Mouse (Mus musculus): ENCODE measurements at regions not wholly inside any gene's neighbourhood (a gene's known extent, or its start where the extent isn't known, plus 50 kb on each side); places are given as distances from the start of the nearest gene placed in this dataset.

DNA sequence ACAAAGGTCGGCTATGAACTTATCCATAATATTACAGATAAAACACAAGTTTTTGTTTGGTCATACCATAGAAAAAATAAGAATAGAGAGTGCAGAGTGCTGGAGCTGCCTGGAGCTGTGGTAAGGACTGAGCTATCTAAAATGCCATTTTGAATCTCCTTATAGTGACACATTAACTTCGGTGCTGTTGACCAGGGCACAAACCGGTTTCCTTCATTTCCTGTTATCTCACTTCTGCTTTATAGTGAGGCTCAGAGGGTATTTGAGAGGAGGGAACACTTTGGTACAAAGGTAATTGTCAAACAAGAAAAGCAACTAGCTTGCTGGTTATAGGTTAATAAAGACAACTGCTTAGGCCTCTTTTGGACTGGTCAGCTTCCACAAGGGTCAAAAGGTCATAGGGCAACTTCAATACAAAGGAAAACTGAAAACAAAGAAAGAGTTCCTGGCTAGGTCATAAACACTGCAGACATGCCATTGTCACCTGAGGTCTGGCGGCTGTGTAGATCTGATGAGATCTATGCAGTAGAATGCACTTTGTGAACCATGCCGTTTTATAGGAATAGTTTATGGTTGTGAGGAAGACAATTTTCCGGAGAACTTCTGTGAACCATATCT lies 132.2 kb upstream of the Bmp2 start:
- Histone ChIP-seq H3K9me3 (ENCODE audit: control insufficient read depth, low read length) (no peaks in the 10 kb centered on the region), H3K36me3 (ENCODE audit: control insufficient read depth, insufficient read depth, low read length) (no peaks in the 10 kb centered on the region), H3K27ac (ENCODE audit: low read length) (peak overlapping the region; percentile 76), H3K4me3 (ENCODE audit: low read length) (no peak overlapping the region), H3K9ac (ENCODE audit: low read depth, low read length) (no peak overlapping the region), H3K27me3 (replicated peaks; ENCODE audit: control insufficient read depth, insufficient read depth, low read length) (no peaks in the 10 kb centered on the region), H3K4me2 (ENCODE audit: low read depth, low read length) (no peak overlapping the region), H3K4me1 (ENCODE audit: control insufficient read depth, insufficient read depth, low read length) (0 out of 2 replicates have a peak, but pooled peaks cover 6% of the 10 kb centered on the region)
- peak; percentile 94 for ATAC-seq
- 52% methylated on average over 6 of the region's 6 CpGs for WGBS

DNA sequence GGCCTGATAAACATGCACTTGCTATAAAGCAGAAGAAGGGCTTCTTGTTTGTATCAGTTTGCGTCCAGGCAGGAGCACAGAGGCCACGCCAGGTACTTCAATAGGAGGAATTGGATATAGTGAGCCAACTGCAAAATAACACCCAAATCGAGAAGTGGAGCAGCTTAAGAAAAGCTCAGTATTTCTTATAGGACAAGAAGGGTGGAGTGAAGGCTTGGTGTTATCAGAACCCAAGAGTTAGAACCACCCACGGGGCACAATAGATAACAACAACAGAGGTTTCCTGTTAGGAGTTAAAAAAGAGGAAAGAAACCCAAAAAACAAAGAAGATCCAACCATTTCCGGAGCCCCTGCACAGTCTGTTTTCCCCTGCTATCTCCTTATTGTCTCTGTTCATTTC lies 126.4 kb upstream of the Bmp2 start:
- H3K4me2 ChIP-seq (ENCODE audit: low read depth, low read length): no peak overlapping the region
- ATAC-seq: 0 out of 2 replicates have a peak, but pooled peaks have one; percentile 4
- no peaks in the 10 kb centered on the region for H3K9me3 ChIP-seq (ENCODE audit: control insufficient read depth, low read length)
- no peaks in the 10 kb centered on the region for H3K27me3 ChIP-seq (replicated peaks; ENCODE audit: control insufficient read depth, insufficient read depth, low read length)
- no peaks in the 10 kb centered on the region for H3K36me3 ChIP-seq (ENCODE audit: control insufficient read depth, insufficient read depth, low read length)
- WGBS: 58% methylated on average over 5 of the region's 5 CpGs
- H3K4me1 ChIP-seq (ENCODE audit: control insufficient read depth, insufficient read depth, low read length): 0 out of 2 replicates have a peak, but pooled peaks cover 2% of the 10 kb centered on the region
- no peak overlapping the region for H3K4me3 ChIP-seq (ENCODE audit: low read length)
- no peak overlapping the region for H3K27ac ChIP-seq (ENCODE audit: low read length)
- no peak overlapping the region for H3K9ac ChIP-seq (ENCODE audit: low read depth, low read length)

GRCm38 (mm10) chr2:133427039-133427438 lies 124.9 kb upstream of the Bmp2 start:
- Histone ChIP-seq H3K9me3 (ENCODE audit: control insufficient read depth, low read length) (no peaks in the 10 kb centered on the region), H3K36me3 (ENCODE audit: control insufficient read depth, insufficient read depth, low read length) (no peaks in the 10 kb centered on the region), H3K4me2 (ENCODE audit: low read depth, low read length) (no peak overlapping the region), H3K4me1 (ENCODE audit: control insufficient read depth, insufficient read depth, low read length) (0 out of 2 replicates have a peak, but pooled peaks cover 2% of the 10 kb centered on the region), H3K27me3 (replicated peaks; ENCODE audit: control insufficient read depth, insufficient read depth, low read length) (no peaks in the 10 kb centered on the region), H3K4me3 (ENCODE audit: low read length) (no peak overlapping the region), H3K9ac (ENCODE audit: low read depth, low read length) (no peak overlapping the region), H3K27ac (ENCODE audit: low read length) (no peak overlapping the region)
- whole genome bisulfite sequencing: 76% methylated on average over 1 of the region's 1 CpGs
- no peak for ATAC-seq

- H3K4me3 ChIP-seq (ENCODE audit: low read length): no peak overlapping the region
- no peaks in the 10 kb centered on the region for H3K36me3 ChIP-seq (ENCODE audit: control insufficient read depth, insufficient read depth, low read length)
- WGBS: 70% methylated on average over 2 of the region's 2 CpGs
- no peak overlapping the region for H3K9ac ChIP-seq (ENCODE audit: low read depth, low read length)
- H3K9me3 ChIP-seq (ENCODE audit: control insufficient read depth, low read length): no peaks in the 10 kb centered on the region
- no peaks in the 10 kb centered on the region for H3K27me3 ChIP-seq (replicated peaks; ENCODE audit: control insufficient read depth, insufficient read depth, low read length)
- ATAC-seq: peak; percentile 22; the same call in 1 of the 2 replicates
- H3K4me1 ChIP-seq (ENCODE audit: control insufficient read depth, insufficient read depth, low read length): no peaks in the 10 kb centered on the region
- H3K27ac ChIP-seq (ENCODE audit: low read length): no peak overlapping the region
- H3K4me2 ChIP-seq (ENCODE audit: low read depth, low read length): no peak overlapping the region
Measured at GRCm38 (mm10) chr2:133429369-133430062, 122.4 kb upstream of the Bmp2 start.

GRCm38 (mm10) chr2:133430741-133431438 lies 121.1 kb upstream of the Bmp2 start:
- H3K4me2 ChIP-seq (ENCODE audit: low read depth, low read length): no peak overlapping the region
- no peaks in the 10 kb centered on the region for H3K4me1 ChIP-seq (ENCODE audit: control insufficient read depth, insufficient read depth, low read length)
- 36% methylated on average over 4 of the region's 4 CpGs for WGBS
- no peak overlapping the region for H3K4me3 ChIP-seq (ENCODE audit: low read length)
- no peak overlapping the region for H3K9ac ChIP-seq (ENCODE audit: low read depth, low read length)
- no peaks in the 10 kb centered on the region for H3K36me3 ChIP-seq (ENCODE audit: control insufficient read depth, insufficient read depth, low read length)
- H3K27me3 ChIP-seq (replicated peaks; ENCODE audit: control insufficient read depth, insufficient read depth, low read length): no peaks in the 10 kb centered on the region
- no peaks in the 10 kb centered on the region for H3K9me3 ChIP-seq (ENCODE audit: control insufficient read depth, low read length)
- H3K27ac ChIP-seq (ENCODE audit: low read length): 0 out of 2 replicates have a peak overlapping the region, but pooled peaks have one; percentile 34
- peak; percentile 79 for ATAC-seq

DNA sequence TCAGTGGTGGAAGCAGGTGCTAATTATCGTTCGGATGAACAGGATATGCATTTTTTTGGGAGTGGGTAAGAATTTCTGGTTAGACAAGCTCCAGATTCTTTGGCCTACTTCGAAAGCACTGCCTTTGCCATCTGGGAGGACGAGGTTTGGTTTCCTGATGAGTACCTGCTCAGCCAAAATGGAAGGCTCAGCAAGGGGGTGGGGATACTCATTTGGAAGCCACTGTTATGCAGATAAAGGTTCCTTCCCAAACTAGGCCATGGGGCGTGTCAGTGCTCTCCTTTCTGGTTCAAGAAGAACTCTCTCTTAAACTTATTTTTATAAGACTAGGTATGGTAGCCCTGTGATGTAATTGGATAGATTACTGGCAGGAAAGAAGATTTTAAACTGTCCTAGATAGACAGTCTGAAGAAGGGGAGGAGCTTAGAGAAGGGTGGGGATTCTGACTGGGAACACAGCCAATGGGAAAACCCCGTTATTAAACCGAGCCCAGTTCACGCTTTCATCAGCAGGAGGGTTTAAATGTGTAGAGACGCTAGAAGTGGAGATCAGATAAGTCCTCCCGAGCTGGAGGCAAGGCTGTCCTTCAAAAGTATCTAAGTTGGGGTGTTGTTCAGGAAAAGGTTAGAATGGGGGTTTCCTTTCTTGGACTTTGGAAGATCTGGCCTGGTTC lies 119.7 kb upstream of the Bmp2 start:
- Histone ChIP-seq H3K27me3 (replicated peaks; ENCODE audit: control insufficient read depth, insufficient read depth, low read length) (no peaks in the 10 kb centered on the region), H3K4me3 (ENCODE audit: low read length) (no peak overlapping the region), H3K27ac (ENCODE audit: low read length) (no peak overlapping the region), H3K9ac (ENCODE audit: low read depth, low read length) (no peak overlapping the region), H3K9me3 (ENCODE audit: control insufficient read depth, low read length) (no peaks in the 10 kb centered on the region), H3K4me1 (ENCODE audit: control insufficient read depth, insufficient read depth, low read length) (no peaks in the 10 kb centered on the region), H3K36me3 (ENCODE audit: control insufficient read depth, insufficient read depth, low read length) (no peaks in the 10 kb centered on the region), H3K4me2 (ENCODE audit: low read depth, low read length) (no peak overlapping the region)
- 89% methylated on average over 10 of the region's 10 CpGs for WGBS
- ATAC-seq: no peak

GRCm38 (mm10) chr2:133436913-133437843 lies 114.8 kb upstream of the Bmp2 start:
- no peaks in the 10 kb centered on the region for H3K27me3 ChIP-seq (replicated peaks; ENCODE audit: control insufficient read depth, insufficient read depth, low read length)
- no peaks in the 10 kb centered on the region for H3K9me3 ChIP-seq (ENCODE audit: control insufficient read depth, low read length)
- H3K9ac ChIP-seq (ENCODE audit: low read depth, low read length): no peak overlapping the region
- 58% methylated on average over 22 of the region's 22 CpGs for WGBS
- no peak overlapping the region for H3K27ac ChIP-seq (ENCODE audit: low read length)
- peak; percentile 52 for ATAC-seq
- no peaks in the 10 kb centered on the region for H3K36me3 ChIP-seq (ENCODE audit: control insufficient read depth, insufficient read depth, low read length)
- H3K4me2 ChIP-seq (ENCODE audit: low read depth, low read length): peak overlapping the region; percentile 19; the same call in 1 of the 2 replicates
- H3K4me1 ChIP-seq (ENCODE audit: control insufficient read depth, insufficient read depth, low read length): 0 out of 2 replicates have a peak, but pooled peaks cover 2% of the 10 kb centered on the region
- H3K4me3 ChIP-seq (ENCODE audit: low read length): no peak overlapping the region

GRCm38 (mm10) chr2:133438018-133438417 lies 113.9 kb upstream of the Bmp2 start:
- H3K4me2 ChIP-seq (ENCODE audit: low read depth, low read length): no peak overlapping the region
- no peak for ATAC-seq
- 48% methylated on average over 4 of the region's 4 CpGs for WGBS

More at GRCm38 (mm10) chr2:133438018-133438417, 113.9 kb upstream of the Bmp2 start:
- H3K27me3 ChIP-seq (replicated peaks; ENCODE audit: control insufficient read depth, insufficient read depth, low read length): no peaks in the 10 kb centered on the region
- 0 out of 2 replicates have a peak, but pooled peaks cover 2% of the 10 kb centered on the region for H3K4me1 ChIP-seq (ENCODE audit: control insufficient read depth, insufficient read depth, low read length)
- no peak overlapping the region for H3K27ac ChIP-seq (ENCODE audit: low read length)
- no peaks in the 10 kb centered on the region for H3K9me3 ChIP-seq (ENCODE audit: control insufficient read depth, low read length)
- no peak overlapping the region for H3K9ac ChIP-seq (ENCODE audit: low read depth, low read length)
- H3K4me3 ChIP-seq (ENCODE audit: low read length): no peak overlapping the region
- no peaks in the 10 kb centered on the region for H3K36me3 ChIP-seq (ENCODE audit: control insufficient read depth, insufficient read depth, low read length)

Measured in intestine, embryonic 16.5 days (tissue).